Mouse (Mus musculus): ENCODE measurements at regions not wholly inside any gene's neighbourhood (a gene's known extent, or its start where the extent isn't known, plus 50 kb on each side); places are given as distances from the start of the nearest gene placed in this dataset.

GRCm38 (mm10) chr10:44779568-44780207, 251.4 kb upstream of the Prdm1 start:
- Histone ChIP-seq H3K79me2 (ENCODE audit: control insufficient read depth, insufficient read depth, low read length, poor library complexity) (no peaks in the 10 kb centered on the region), H3K27ac (ENCODE audit: control insufficient read depth, low read depth, low read length) (peak overlapping the region; percentile 90), H3K9me3 (replicated peaks; ENCODE audit: insufficient read depth, low read length) (no peaks in the 10 kb centered on the region), H3K4me1 (ENCODE audit: control insufficient read depth in 1 of 2, insufficient read depth in 2 of 2, low read length in 2 of 2) (peaks cover 21 to 23% of the 10 kb centered on the region in 2 experiments), H3K9ac (ENCODE audit: control insufficient read depth, low read depth, low read length, poor library complexity, severe bottlenecking) (peak overlapping the region; percentile 54), H3K4me3 (ENCODE audit: control insufficient read depth in 1 of 2, insufficient read depth in 1 of 2, low read depth in 2 of 2, low read length in 2 of 2) (peak overlapping the region; percentile 45 to 75), H3K27me3 (ENCODE audit: control insufficient read depth in 1 of 2, insufficient read depth in 2 of 2, low read length in 2 of 2) (no peaks in the 10 kb centered on the region), H3K36me3 (ENCODE audit: control insufficient read depth in 1 of 2, insufficient read depth in 2 of 2, low read length in 2 of 2) (peaks cover 0 to 22% of the 10 kb centered on the region in 2 experiments; a peak in 2 of 4 replicates)
- TF ChIP-seq EP300 (IDR thresholded peaks at IDR 0.05; ENCODE audit: low read depth in 1 of 2, low read length in 2 of 2) (peak; percentile 86 to 94), MYC (IDR thresholded peaks at IDR 0.05; ENCODE audit: low read depth, low read length) (no peak), MYB (IDR thresholded peaks at IDR 0.05; ENCODE audit: low read depth, low read length) (peak; percentile 89), ZC3H11A (IDR thresholded peaks at IDR 0.05; ENCODE audit: low read depth, low read length) (no peak), RAD21 (IDR thresholded peaks at IDR 0.05; ENCODE audit: low read depth, low read length) (no peak), GABPA (IDR thresholded peaks at IDR 0.05; ENCODE audit: low read depth, low read length) (no peak), POLR2AphosphoS5 (IDR thresholded peaks at IDR 0.05; ENCODE audit: borderline replicate concordance, low read depth, low read length) (no peak), GATA1 (IDR thresholded peaks at IDR 0.05; ENCODE audit: low read depth, low read length) (peak; percentile 88), TBP (IDR thresholded peaks at IDR 0.05; ENCODE audit: low read depth, low read length) (0 out of 2 replicates have a peak, but pooled peaks have one; percentile 18), NRF1 (IDR thresholded peaks at IDR 0.05; ENCODE audit: insufficient read depth, low read depth, low read length, poor library complexity, severe bottlenecking) (no peak), JUND (IDR thresholded peaks at IDR 0.05; ENCODE audit: low read depth, low read length) (no peak), HCFC1 (IDR thresholded peaks at IDR 0.05; ENCODE audit: low read depth, low read length) (no peak; the same call in 1 of the 2 replicates), TCF12 (IDR thresholded peaks at IDR 0.05; ENCODE audit: low read depth, low read length) (peak; percentile 78), ETS1 (IDR thresholded peaks at IDR 0.05; ENCODE audit: low read depth, low read length) (peak; percentile 81), USF1 (IDR thresholded peaks at IDR 0.05; ENCODE audit: low read depth, low read length) (no peak), RCOR1 (IDR thresholded peaks at IDR 0.05; ENCODE audit: low read depth, low read length) (peak; percentile 92), USF2 (IDR thresholded peaks at IDR 0.05; ENCODE audit: borderline replicate concordance in 1 of 2, insufficient read depth in 1 of 2, low read depth in 1 of 2, low read length in 2 of 2) (no peak), ZMIZ1 (IDR thresholded peaks at IDR 0.05; ENCODE audit: low read depth, low read length) (no peak), BHLHE40 (IDR thresholded peaks at IDR 0.05; ENCODE audit: borderline replicate concordance, low read depth, low read length) (peak; percentile 55)
- DNase-seq (ENCODE audit: low read depth, low spot score) = peak; percentile 95

GRCm38 (mm10) chr10:44777214-44777613, 248.9 kb upstream of the Prdm1 start:
- Histone ChIP-seq H3K4me1 (ENCODE audit: control insufficient read depth in 1 of 2, insufficient read depth in 2 of 2, low read length in 2 of 2) (peaks cover 18 to 21% of the 10 kb centered on the region in 2 experiments), H3K27ac (ENCODE audit: control insufficient read depth, low read depth, low read length) (no peak overlapping the region), H3K9ac (ENCODE audit: control insufficient read depth, low read depth, low read length, poor library complexity, severe bottlenecking) (no peak overlapping the region), H3K4me3 (ENCODE audit: control insufficient read depth in 1 of 2, insufficient read depth in 1 of 2, low read depth in 2 of 2, low read length in 2 of 2) (no peak overlapping the region), H3K79me2 (ENCODE audit: control insufficient read depth, insufficient read depth, low read length, poor library complexity) (no peaks in the 10 kb centered on the region), H3K36me3 (ENCODE audit: control insufficient read depth in 1 of 2, insufficient read depth in 2 of 2, low read length in 2 of 2) (peaks cover 0 to 22% of the 10 kb centered on the region in 2 experiments; a peak in 2 of 4 replicates), H3K27me3 (ENCODE audit: control insufficient read depth in 1 of 2, insufficient read depth in 2 of 2, low read length in 2 of 2) (no peaks in the 10 kb centered on the region), H3K9me3 (replicated peaks; ENCODE audit: insufficient read depth, low read length) (no peaks in the 10 kb centered on the region)
- TF ChIP-seq CHD1 (IDR thresholded peaks at IDR 0.05; ENCODE audit: low read depth, low read length) (no peak), GABPA (IDR thresholded peaks at IDR 0.05; ENCODE audit: low read depth, low read length) (no peak), JUND (IDR thresholded peaks at IDR 0.05; ENCODE audit: low read depth, low read length) (no peak), POLR2AphosphoS2 (IDR thresholded peaks at IDR 0.05; ENCODE audit: low read length) (no peak), NRF1 (IDR thresholded peaks at IDR 0.05; ENCODE audit: insufficient read depth, low read depth, low read length, poor library complexity, severe bottlenecking) (no peak), UBTF (IDR thresholded peaks at IDR 0.05; ENCODE audit: borderline replicate concordance, insufficient read depth, low read depth, low read length) (no peak), MYB (IDR thresholded peaks at IDR 0.05; ENCODE audit: low read depth, low read length) (no peak), ZMIZ1 (IDR thresholded peaks at IDR 0.05; ENCODE audit: low read depth, low read length) (no peak), E2F4 (IDR thresholded peaks at IDR 0.05; ENCODE audit: borderline replicate concordance, low read depth, low read length) (no peak), CHD2 (IDR thresholded peaks at IDR 0.05; ENCODE audit: low read length) (no peak), HCFC1 (IDR thresholded peaks at IDR 0.05; ENCODE audit: low read depth, low read length) (no peak), KAT2A (conservative IDR thresholded peaks at IDR 0.05; ENCODE audit: low read depth, low read length) (no peak), RAD21 (IDR thresholded peaks at IDR 0.05; ENCODE audit: low read depth, low read length) (no peak), MXI1 (IDR thresholded peaks at IDR 0.05; ENCODE audit: low read depth, low read length) (no peak), MYC (IDR thresholded peaks at IDR 0.05; ENCODE audit: low read depth, low read length) (no peak), ETS1 (IDR thresholded peaks at IDR 0.05; ENCODE audit: low read depth, low read length) (no peak)
- DNase-seq (ENCODE audit: low read depth, low spot score) = no peak

All from MEL (cell line).